ENCODE assay signal across 26 mouse cellular contexts in the genomic region with DNA sequence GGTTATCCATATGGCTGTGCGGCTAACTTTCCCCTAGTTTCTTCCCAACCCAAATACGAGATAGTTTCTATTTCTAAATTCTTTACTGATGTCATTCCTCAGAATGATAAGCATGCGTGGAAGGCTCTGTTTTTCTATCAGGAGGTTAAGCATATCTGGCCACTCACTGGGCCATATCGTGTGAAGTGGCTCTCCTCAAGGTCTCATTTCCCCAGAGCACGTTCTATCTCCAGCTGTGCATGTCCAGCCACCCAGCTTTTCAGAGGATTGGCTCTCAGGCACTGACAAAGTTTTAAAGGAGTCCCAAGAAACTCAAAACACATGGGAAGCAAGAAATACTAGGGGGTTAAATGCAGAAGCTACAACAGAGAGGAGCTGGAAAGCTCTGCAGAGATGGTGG.
DNase-seq lines count a peak whose midpoint lies in the region; ATAC-seq and TF ChIP-seq lines count a peak whose summit lies in the region.
"Had no signal": no experiment of that assay in that cellular context is flagged by ENCODE, and none has a peak within 500 bp of the region (broad histone marks: within the 10 kb centered on the region; RNA-seq: fewer than 3 reads in every experiment).

No protein-coding gene starts in this region.

- H3K9me3 ChIP-seq in heart, embryonic 10.5 days, result peaks cover 2% of the 10 kb centered on the region; the same call in 1 of the 2 replicates
- H3K9me3 ChIP-seq in heart, embryonic 14.5 days (ENCODE audit: control insufficient read depth, low read length), result peaks cover 6% of the 10 kb centered on the region; the same call in 1 of the 2 replicates
- H3K9me3 ChIP-seq: embryonic facial prominence, embryonic 10.5 days; embryonic facial prominence, embryonic 12.5 days; forebrain, embryonic 13.5 days; forebrain, embryonic 15.5 days; G1E had no signal

- intact Hi-C loops in left cerebral cortex, adult 2 months (cut with DNase I), result loop anchor here (5.0 to 10.0 kb wide), 4 partner anchors 167 to 383 kb away; a partner anchor contains a TSS

- no peak overlapping the region for H3K9ac ChIP-seq in heart, embryonic 14.5 days (ENCODE audit: low read length)
- H3K9ac ChIP-seq: embryonic facial prominence, embryonic 12.5 days; forebrain, embryonic 13.5 days; forebrain, embryonic 15.5 days had no signal

- H3K27ac ChIP-seq in heart, embryonic 10.5 days, result no peak overlapping the region
- peak overlapping the region; percentile 30 to 58; a peak in 3 of 4 replicates for H3K27ac ChIP-seq in heart, embryonic 14.5 days (replicated peaks in 1 of 2; ENCODE audit: control insufficient read depth in 1 of 2, insufficient read depth in 1 of 2, low read depth in 2 of 2, low read length in 2 of 2)
- peak overlapping the region; percentile 80 for H3K27ac ChIP-seq in left cerebral cortex, adult 2 months
- H3K27ac ChIP-seq: embryonic facial prominence, embryonic 10.5 days; embryonic facial prominence, embryonic 12.5 days; forebrain, embryonic 13.5 days; forebrain, embryonic 15.5 days had no signal

- H3K36me3 ChIP-seq in heart, embryonic 10.5 days, result no peaks in the 10 kb centered on the region
- no peaks in the 10 kb centered on the region for H3K36me3 ChIP-seq in heart, embryonic 14.5 days (ENCODE audit: control insufficient read depth, insufficient read depth, low read length)
- H3K36me3 ChIP-seq: embryonic facial prominence, embryonic 10.5 days; embryonic facial prominence, embryonic 12.5 days; forebrain, embryonic 15.5 days; G1E had no signal

- no peak for ATAC-seq in heart, embryonic 14.5 days (ENCODE audit: insufficient number of reproducible peaks, insufficient read depth, low FRiP score, low read depth)
- ATAC-seq: activated CD4-positive, CD25-positive, alpha-beta regulatory T cell, adult 4 months; CD4-positive, CD25-positive, alpha-beta regulatory T cell, adult 4 months; forebrain, embryonic 13.5 days; forebrain, embryonic 15.5 days; Patski had no signal

- H3K4me2 ChIP-seq in heart, embryonic 14.5 days (ENCODE audit: low read length), result no peak overlapping the region
- H3K4me2 ChIP-seq: embryonic facial prominence, embryonic 12.5 days; forebrain, embryonic 13.5 days; forebrain, embryonic 15.5 days had no signal

- H3K27me3 ChIP-seq in heart, embryonic 10.5 days (ENCODE audit: insufficient read depth, poor library complexity, severe bottlenecking), result no peaks in the 10 kb centered on the region
- H3K27me3 ChIP-seq in heart, embryonic 14.5 days (ENCODE audit: control insufficient read depth, insufficient read depth, low read length), result no peaks in the 10 kb centered on the region
- H3K27me3 ChIP-seq: CH12.LX; embryonic facial prominence, embryonic 12.5 days; forebrain, embryonic 13.5 days; forebrain, embryonic 15.5 days; Patski had no signal

- TF ChIP-seq CTCF in left cerebral cortex, adult 2 months (IDR thresholded peaks at IDR 0.05), result no peak

- H3K4me3 ChIP-seq in heart, embryonic 10.5 days, result no peak overlapping the region
- no peak overlapping the region for H3K4me3 ChIP-seq in heart, embryonic 14.5 days (ENCODE audit: control insufficient read depth in 1 of 2, insufficient read depth in 1 of 2, low read depth in 1 of 2, low read length in 2 of 2)
- no peak overlapping the region for H3K4me3 ChIP-seq in left cerebral cortex, adult 2 months
- H3K4me3 ChIP-seq: embryonic facial prominence, embryonic 10.5 days; embryonic facial prominence, embryonic 12.5 days; forebrain, embryonic 13.5 days; forebrain, embryonic 15.5 days had no signal

- DNase-seq in heart, adult 11 months, result peak; percentile 91
- DNase-seq in heart, embryonic 10.5 days (ENCODE audit: low spot score), result no peak
- no peak for DNase-seq in heart, postnatal 4 days
- DNase-seq in left cerebral cortex, adult 2 months (ENCODE audit: extremely low spot score in 1 of 2, low spot score in 2 of 2), result no peak
- DNase-seq in left cerebral cortex, adult 9 months (ENCODE audit: low spot score in 2 of 2), result no peak
- DNase-seq in ovary, adult 18-20 months (ENCODE audit: low spot score), result peak; percentile 43
- DNase-seq in ovary, postnatal 36 days (ENCODE audit: low spot score), result no peak
- DNase-seq: adrenal gland, adult 8-10 months; adrenal gland, postnatal 14 days; adrenal gland, postnatal 36 days; B cell, adult 2 months; cerebellum, adult 11-12 months; cerebellum, adult 8-10 months; cerebellum, adult 9-11 months; cerebellum, postnatal 14 days; cerebellum, postnatal 36 days had no signal

- H3K4me1 ChIP-seq in heart, embryonic 10.5 days, result peaks cover 7% of the 10 kb centered on the region
- peaks cover 3 to 4% of the 10 kb centered on the region in 2 experiments; a peak in 3 of 4 replicates for H3K4me1 ChIP-seq in heart, embryonic 14.5 days (ENCODE audit: control insufficient read depth in 2 of 2, insufficient read depth in 2 of 2, low read length in 2 of 2)
- H3K4me1 ChIP-seq: embryonic facial prominence, embryonic 12.5 days; forebrain, embryonic 15.5 days had no signal

- WGBS in heart, embryonic 10.5 days, result 20% methylated on average over 5 of the region's 5 CpGs
- WGBS in heart, embryonic 14.5 days, result 12% methylated on average over 5 of the region's 5 CpGs

Comparison
In these comparisons a context has a peak if more than half of its experiments do, and no peak if none do; other contexts are left out.
1. DNase-seq: peak in heart, adult 11 months (single experiment) and ovary, adult 18-20 months (single experiment); none in heart, embryonic 10.5 days (single experiment), heart, postnatal 4 days (single experiment), left cerebral cortex, adult 2 months (0 of 2), left cerebral cortex, adult 9 months (0 of 2) and ovary, postnatal 36 days (single experiment).